ENCODE assay signal across 7 mouse cellular contexts in the genomic region with DNA sequence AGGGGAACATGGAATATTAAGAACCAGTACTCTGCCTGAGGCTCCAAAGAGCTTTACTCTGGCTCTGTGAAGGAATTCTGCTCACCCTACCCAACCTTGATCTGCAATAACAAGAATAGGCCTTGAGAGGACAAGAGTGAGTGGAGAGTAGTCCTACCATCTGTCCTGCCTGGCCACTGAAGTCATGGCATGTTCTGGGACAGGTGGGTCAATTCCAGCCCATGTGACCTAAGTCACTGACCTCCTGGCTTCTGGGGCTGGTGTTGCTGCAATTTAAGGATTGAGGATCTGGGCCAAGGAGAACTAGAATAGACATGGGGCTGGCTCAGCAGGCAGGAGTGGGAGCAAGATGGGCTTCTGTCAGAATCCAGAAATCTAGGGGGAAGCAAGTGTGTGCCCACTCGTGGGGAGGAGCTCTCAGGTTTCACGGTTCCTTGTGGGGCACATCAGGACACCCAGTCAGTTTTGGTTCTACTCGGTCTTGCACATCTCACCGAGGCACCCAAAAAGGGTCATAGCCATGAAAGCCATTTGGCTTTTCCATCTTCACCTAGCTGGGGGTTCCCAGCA. TPM values are rescaled to one million over a fixed set of nuclear protein-coding genes. Genes with fewer than 3 reads are reported as not detected.
A peak's percentile ranks its signal among the peaks of the same experiment; 100 is the strongest.
DNase-seq lines count a peak whose midpoint lies in the region; ATAC-seq and TF ChIP-seq lines count a peak whose summit lies in the region.

No protein-coding gene starts in this region.

- H3K9me3 ChIP-seq in kidney, postnatal 0 days (replicated peaks; ENCODE audit: low read length): no peaks in the 10 kb centered on the region
- no peaks in the 10 kb centered on the region for H3K9me3 ChIP-seq in embryonic facial prominence, embryonic 11.5 days (replicated peaks; ENCODE audit: control insufficient read depth, low read length)
- no peaks in the 10 kb centered on the region for H3K9me3 ChIP-seq in forebrain, embryonic 15.5 days
- H3K9me3 ChIP-seq in limb, embryonic 15.5 days: no peaks in the 10 kb centered on the region

- no peaks in the 10 kb centered on the region for H3K36me3 ChIP-seq in kidney, postnatal 0 days (ENCODE audit: insufficient read depth, low read length)
- no peaks in the 10 kb centered on the region for H3K36me3 ChIP-seq in embryonic facial prominence, embryonic 11.5 days (replicated peaks; ENCODE audit: control insufficient read depth, insufficient read depth, low read depth, low read length)
- no peaks in the 10 kb centered on the region for H3K36me3 ChIP-seq in forebrain, embryonic 15.5 days
- no peaks in the 10 kb centered on the region for H3K36me3 ChIP-seq in limb, embryonic 15.5 days

- ATAC-seq in kidney, postnatal 0 days (replicated peaks; ENCODE audit: low FRiP score, low read depth): no peak
- no peak for ATAC-seq in embryonic facial prominence, embryonic 11.5 days (replicated peaks; ENCODE audit: insufficient number of reproducible peaks, low FRiP score, low TSS enrichment, low read depth)
- ATAC-seq in forebrain, embryonic 15.5 days (replicated peaks): no peak
- ATAC-seq in limb, embryonic 15.5 days (ENCODE audit: insufficient number of reproducible peaks, low FRiP score, low TSS enrichment, low read depth): no peak

- no peak for DNase-seq in kidney, postnatal 0 days (ENCODE audit: low spot score)
- DNase-seq in kidney, postnatal 14 days: no peak
- DNase-seq in embryonic facial prominence, embryonic 11.5 days (ENCODE audit: low spot score): no peak
- no peak for DNase-seq in thymus, postnatal 14 days
- no peak for DNase-seq in natural killer cell, adult 2 months (ENCODE audit: low spot score in 2 of 2)

- no peak overlapping the region for H3K9ac ChIP-seq in kidney, postnatal 0 days (ENCODE audit: low read depth, low read length)
- no peak overlapping the region for H3K9ac ChIP-seq in embryonic facial prominence, embryonic 11.5 days (replicated peaks; ENCODE audit: low read length)
- H3K9ac ChIP-seq in forebrain, embryonic 15.5 days (replicated peaks): no peak overlapping the region
- no peak overlapping the region for H3K9ac ChIP-seq in limb, embryonic 15.5 days

- H3K4me1 ChIP-seq in kidney, postnatal 0 days (replicated peaks; ENCODE audit: insufficient read depth, low read length): 0 out of 2 replicates have a peak, but pooled peaks cover 5% of the 10 kb centered on the region
- H3K4me1 ChIP-seq in embryonic facial prominence, embryonic 11.5 days (ENCODE audit: control insufficient read depth, insufficient read depth, low read length): no peaks in the 10 kb centered on the region; the same call in 1 of the 2 replicates
- peaks cover 8% of the 10 kb centered on the region for H3K4me1 ChIP-seq in forebrain, embryonic 15.5 days
- peaks cover 13% of the 10 kb centered on the region for H3K4me1 ChIP-seq in limb, embryonic 15.5 days

- H3K27ac ChIP-seq in kidney, postnatal 0 days: no peak overlapping the region
- no peak overlapping the region for H3K27ac ChIP-seq in embryonic facial prominence, embryonic 11.5 days (replicated peaks; ENCODE audit: low read depth, low read length)
- no peak overlapping the region for H3K27ac ChIP-seq in forebrain, embryonic 15.5 days (replicated peaks)
- no peak overlapping the region for H3K27ac ChIP-seq in limb, embryonic 15.5 days

- 0 out of 2 replicates have a peak, but pooled peaks cover 15% of the 10 kb centered on the region for H3K27me3 ChIP-seq in kidney, postnatal 0 days (ENCODE audit: insufficient read depth, low read length)
- H3K27me3 ChIP-seq in embryonic facial prominence, embryonic 11.5 days (ENCODE audit: control insufficient read depth, insufficient read depth, low read length): peaks cover 13% of the 10 kb centered on the region
- H3K27me3 ChIP-seq in forebrain, embryonic 15.5 days: no peaks in the 10 kb centered on the region
- peaks cover 73% of the 10 kb centered on the region for H3K27me3 ChIP-seq in limb, embryonic 15.5 days

- no peak overlapping the region for H3K4me3 ChIP-seq in kidney, postnatal 0 days (replicated peaks; ENCODE audit: low read depth, low read length)
- H3K4me3 ChIP-seq in embryonic facial prominence, embryonic 11.5 days (ENCODE audit: low read depth, low read length): peak overlapping the region; percentile 32; the same call in 1 of the 2 replicates
- peak overlapping the region; percentile 50; the same call in 1 of the 2 replicates for H3K4me3 ChIP-seq in forebrain, embryonic 15.5 days
- peak overlapping the region; percentile 44 for H3K4me3 ChIP-seq in limb, embryonic 15.5 days

- H3K4me2 ChIP-seq in kidney, postnatal 0 days (ENCODE audit: low read length): peak overlapping the region; percentile 88
- peak overlapping the region; percentile 72 for H3K4me2 ChIP-seq in embryonic facial prominence, embryonic 11.5 days (ENCODE audit: low read depth, low read length)
- H3K4me2 ChIP-seq in forebrain, embryonic 15.5 days (replicated peaks): peak overlapping the region; percentile 86
- peak overlapping the region; percentile 93; the same call in 1 of the 2 replicates for H3K4me2 ChIP-seq in limb, embryonic 15.5 days

- no peak for TF ChIP-seq CTCF in kidney, postnatal 0 days (IDR thresholded peaks at IDR 0.05; ENCODE audit: low read depth)

- WGBS in kidney, postnatal 0 days: 46% methylated on average over 4 of the region's 4 CpGs
- WGBS in embryonic facial prominence, embryonic 11.5 days: 57% methylated on average over 4 of the region's 4 CpGs
- 49% methylated on average over 4 of the region's 4 CpGs for WGBS in forebrain, embryonic 15.5 days
- WGBS in limb, embryonic 15.5 days: 51% methylated on average over 4 of the region's 4 CpGs

RNA-seq across cellular contexts. Expression of gene Eef1a2, which starts 9.8 kb away (rescaled TPM):
- polyA plus RNA-seq in kidney, postnatal 0 days (2015; fragmentation: Nextera tagmentation; extraction: Ambion mirVana): 0.05 TPM in 1 of 2 replicates, not detected in the other
- polyA plus RNA-seq in embryonic facial prominence, embryonic 11.5 days (2014; fragmentation: Nextera tagmentation; extraction: Ambion mirVana): 0.25 and 0.42 TPM in 2 replicates
- 5.8 and 6.3 TPM in 2 replicates for polyA plus RNA-seq in forebrain, embryonic 15.5 days (2015; fragmentation: Nextera tagmentation; extraction: Ambion mirVana)
- polyA plus RNA-seq in limb, embryonic 15.5 days (2015; fragmentation: Nextera tagmentation; extraction: Ambion mirVana): not detected in 2 replicates

RNA-seq across cellular contexts. Expression of gene Kcnq2, which starts 12.0 kb away (rescaled TPM):
- 0.17 TPM in 1 of 2 replicates, not detected in the other for polyA plus RNA-seq in kidney, postnatal 0 days (2015; fragmentation: Nextera tagmentation; extraction: Ambion mirVana)
- 1.5 and 2.0 TPM in 2 replicates for polyA plus RNA-seq in embryonic facial prominence, embryonic 11.5 days (2014; fragmentation: Nextera tagmentation; extraction: Ambion mirVana)
- polyA plus RNA-seq in forebrain, embryonic 15.5 days (2015; fragmentation: Nextera tagmentation; extraction: Ambion mirVana): 45.2 and 46.7 TPM in 2 replicates
- polyA plus RNA-seq in limb, embryonic 15.5 days (2015; fragmentation: Nextera tagmentation; extraction: Ambion mirVana): 0.15 TPM in 1 of 2 replicates, not detected in the other

RNA-seq across cellular contexts. Expression of gene Ppdpf, which starts 40.0 kb away (rescaled TPM):
- 262 and 278 TPM in 2 replicates for polyA plus RNA-seq in kidney, postnatal 0 days (2015; fragmentation: Nextera tagmentation; extraction: Ambion mirVana)
- polyA plus RNA-seq in embryonic facial prominence, embryonic 11.5 days (2014; fragmentation: Nextera tagmentation; extraction: Ambion mirVana): 443 and 483 TPM in 2 replicates
- polyA plus RNA-seq in forebrain, embryonic 15.5 days (2015; fragmentation: Nextera tagmentation; extraction: Ambion mirVana): 512 and 520 TPM in 2 replicates
- 230 and 254 TPM in 2 replicates for polyA plus RNA-seq in limb, embryonic 15.5 days (2015; fragmentation: Nextera tagmentation; extraction: Ambion mirVana)

RNA-seq across cellular contexts. Expression of gene Ptk6, which starts 55.5 kb away (rescaled TPM):
- not detected in 2 replicates for polyA plus RNA-seq in kidney, postnatal 0 days (2015; fragmentation: Nextera tagmentation; extraction: Ambion mirVana)
- not detected in 2 replicates for polyA plus RNA-seq in embryonic facial prominence, embryonic 11.5 days (2014; fragmentation: Nextera tagmentation; extraction: Ambion mirVana)
- polyA plus RNA-seq in forebrain, embryonic 15.5 days (2015; fragmentation: Nextera tagmentation; extraction: Ambion mirVana): not detected in 2 replicates
- polyA plus RNA-seq in limb, embryonic 15.5 days (2015; fragmentation: Nextera tagmentation; extraction: Ambion mirVana): 2.1 and 2.2 TPM in 2 replicates

Comparison
In these comparisons a context has a peak if more than half of its experiments do, and no peak if none do; other contexts are left out.
1. RNA of gene Kcnq2, which starts 12.0 kb away (polyA plus RNA-seq): 45.2 to 46.7 TPM in forebrain, embryonic 15.5 days; 1.5 to 2.0 TPM in embryonic facial prominence, embryonic 11.5 days, 0.15 TPM in limb, embryonic 15.5 days and 0.17 TPM in kidney, postnatal 0 days; every median in the first group is over 10 times any median in the second.
2. Peak in every context shown above with its lines, with median percentiles within 50 percentile points of each other: H3K4me2 ChIP-seq.